Mouse (Mus musculus) testis, adult 2 months (tissue): ENCODE data around the gene Stk17b.

Experiments
- CTCF ChIP-seq: fragments of 200-500 bp; IDR thresholded peaks from 2 replicates; pipeline ENCODE4 v1.5.1; 2012; ENCODE audit warnings: low read depth, mild to moderate bottlenecking, inconsistent platforms, low read length, moderate library complexity; ENCODE audit not compliant: control insufficient read depth, insufficient read depth, insufficient replicate concordance
- POLR2A ChIP-seq: fragments of 200-500 bp; IDR thresholded peaks from 2 replicates; pipeline ENCODE4 v1.6.1; 2012; ENCODE audit warnings: low read depth, mild to moderate bottlenecking, inconsistent platforms, low read length, moderate library complexity; ENCODE audit not compliant: control insufficient read depth

DNA sequence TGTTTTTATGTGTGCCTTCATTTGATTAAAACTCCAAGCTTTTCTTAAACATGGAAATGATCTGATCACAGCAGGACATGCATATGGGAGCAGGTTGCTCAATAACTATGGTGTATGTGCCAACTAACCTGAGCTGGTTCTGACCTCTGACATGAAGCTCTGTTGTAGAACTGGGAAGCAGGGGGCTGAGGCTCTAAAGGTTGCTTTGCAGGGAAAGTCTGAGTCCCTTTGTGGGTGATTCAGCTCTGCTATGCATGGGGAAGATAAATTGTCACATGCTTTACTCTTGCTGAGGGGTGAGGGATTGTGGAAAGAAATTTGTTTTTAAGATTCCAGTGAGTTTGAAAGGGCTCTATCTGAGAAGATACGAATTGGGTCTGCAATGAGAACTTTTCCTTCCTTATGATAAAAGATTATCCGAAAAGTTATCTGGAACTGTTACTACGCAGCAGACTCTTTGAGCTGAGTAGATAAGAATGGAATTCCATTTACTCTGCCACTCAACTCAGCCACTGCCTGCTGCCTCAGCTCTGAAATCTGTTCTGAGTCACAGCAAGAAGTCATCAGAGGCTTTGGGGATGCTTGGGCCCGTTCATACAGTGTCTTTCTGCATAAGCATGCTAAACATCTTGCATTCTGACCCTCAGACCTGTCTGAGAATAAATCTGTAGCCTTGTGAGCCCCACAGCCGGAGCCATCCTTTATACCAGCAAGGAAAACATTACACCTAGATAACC lies 56.4 kb downstream of the Stk17b start:
- TF ChIP-seq POLR2A (no peak), CTCF (no peak)
